Mouse (Mus musculus): Measurements from ENCODE around the gene Uroc1. TPM values are rescaled to one million over a fixed set of nuclear protein-coding genes. Genes with fewer than 3 reads are reported as not detected.

The Uroc1 gene
- polyA plus RNA-seq, 1 experiment = not detected

- no peak overlapping the region for H3K27ac ChIP-seq (ENCODE audit: insufficient read depth, low read depth, low read length)
- no peak for TF ChIP-seq CTCF (IDR thresholded peaks at IDR 0.05; ENCODE audit: low read depth, low read length)
- TF ChIP-seq POLR2A (IDR thresholded peaks at IDR 0.05; ENCODE audit: borderline replicate concordance, low read depth, low read length) = no peak
- no peaks in the 10 kb centered on the region for H3K4me1 ChIP-seq (ENCODE audit: control insufficient read depth, insufficient read depth, low read length)
- H3K4me3 ChIP-seq (ENCODE audit: insufficient read depth, low read length) = no peak overlapping the region
These were observed 13.5 kb upstream of the Uroc1 start for GRCm38 (mm10) chr6:90319475-90320191.

- Histone ChIP-seq H3K27ac (ENCODE audit: insufficient read depth, low read depth, low read length) (no peak overlapping the region), H3K4me1 (ENCODE audit: control insufficient read depth, insufficient read depth, low read length) (no peaks in the 10 kb centered on the region), H3K4me3 (ENCODE audit: insufficient read depth, low read length) (no peak overlapping the region)
- no peak for TF ChIP-seq CTCF (IDR thresholded peaks at IDR 0.05; ENCODE audit: low read depth, low read length)
- no peak for TF ChIP-seq POLR2A (IDR thresholded peaks at IDR 0.05; ENCODE audit: borderline replicate concordance, low read depth, low read length)
These were observed 12.7 kb upstream of the Uroc1 start for GRCm38 (mm10) chr6:90320429-90320828.

- H3K27ac ChIP-seq (ENCODE audit: insufficient read depth, low read depth, low read length) = no peak overlapping the region
- H3K4me3 ChIP-seq (ENCODE audit: insufficient read depth, low read length) = no peak overlapping the region
- no peak for TF ChIP-seq CTCF (IDR thresholded peaks at IDR 0.05; ENCODE audit: low read depth, low read length)
- TF ChIP-seq POLR2A (IDR thresholded peaks at IDR 0.05; ENCODE audit: borderline replicate concordance, low read depth, low read length) = no peak
- no peaks in the 10 kb centered on the region for H3K4me1 ChIP-seq (ENCODE audit: control insufficient read depth, insufficient read depth, low read length)
These were observed 11.3 kb upstream of the Uroc1 start for GRCm38 (mm10) chr6:90321811-90322210.

- Histone ChIP-seq H3K4me1 (ENCODE audit: control insufficient read depth, insufficient read depth, low read length) (no peaks in the 10 kb centered on the region), H3K27ac (ENCODE audit: insufficient read depth, low read depth, low read length) (no peak overlapping the region), H3K4me3 (ENCODE audit: insufficient read depth, low read length) (no peak overlapping the region)
- TF ChIP-seq POLR2A (IDR thresholded peaks at IDR 0.05; ENCODE audit: borderline replicate concordance, low read depth, low read length) = no peak
These were observed 9.1 kb upstream of the Uroc1 start for GRCm38 (mm10) chr6:90324026-90324425.

GRCm38 (mm10) chr6:90324463-90324862 lies 8.6 kb upstream of the Uroc1 start:
- Histone ChIP-seq H3K4me3 (ENCODE audit: insufficient read depth, low read length) (peak overlapping the region; percentile 40), H3K4me1 (ENCODE audit: control insufficient read depth, insufficient read depth, low read length) (no peaks in the 10 kb centered on the region), H3K27ac (ENCODE audit: insufficient read depth, low read depth, low read length) (no peak overlapping the region)
- TF ChIP-seq POLR2A (IDR thresholded peaks at IDR 0.05; ENCODE audit: borderline replicate concordance, low read depth, low read length) (no peak), CTCF (IDR thresholded peaks at IDR 0.05; ENCODE audit: low read depth, low read length) (no peak)

- TF ChIP-seq POLR2A (IDR thresholded peaks at IDR 0.05; ENCODE audit: borderline replicate concordance, low read depth, low read length) (no peak), CTCF (IDR thresholded peaks at IDR 0.05; ENCODE audit: low read depth, low read length) (no peak)
- H3K4me3 ChIP-seq (ENCODE audit: insufficient read depth, low read length) = peak within 1 kb of the TSS; percentile 40
- H3K4me1 ChIP-seq (ENCODE audit: control insufficient read depth, insufficient read depth, low read length) = no peaks in the 10 kb centered on the region
- no peak within 1 kb of the TSS for H3K27ac ChIP-seq (ENCODE audit: insufficient read depth, low read depth, low read length)
These were observed 8.1 kb upstream of the Uroc1 start, which contains the start of gene Chst13 for GRCm38 (mm10) chr6:90324991-90325390. Chst13 (minus strand) TSS chr6:90325185.

GRCm38 (mm10) chr6:90327670-90328069 lies 5.4 kb upstream of the Uroc1 start:
- Histone ChIP-seq H3K27ac (ENCODE audit: insufficient read depth, low read depth, low read length) (no peak overlapping the region), H3K4me1 (ENCODE audit: control insufficient read depth, insufficient read depth, low read length) (no peaks in the 10 kb centered on the region), H3K4me3 (ENCODE audit: insufficient read depth, low read length) (no peak overlapping the region)
- no peak for TF ChIP-seq POLR2A (IDR thresholded peaks at IDR 0.05; ENCODE audit: borderline replicate concordance, low read depth, low read length)
- TF ChIP-seq CTCF (IDR thresholded peaks at IDR 0.05; ENCODE audit: low read depth, low read length) = no peak

GRCm38 (mm10) chr6:90329953-90330352 lies 3.1 kb upstream of the Uroc1 start:
- Histone ChIP-seq H3K4me1 (ENCODE audit: control insufficient read depth, insufficient read depth, low read length) (no peaks in the 10 kb centered on the region), H3K27ac (ENCODE audit: insufficient read depth, low read depth, low read length) (no peak overlapping the region), H3K4me3 (ENCODE audit: insufficient read depth, low read length) (no peak overlapping the region)
- no peak for TF ChIP-seq POLR2A (IDR thresholded peaks at IDR 0.05; ENCODE audit: borderline replicate concordance, low read depth, low read length)
- TF ChIP-seq CTCF (IDR thresholded peaks at IDR 0.05; ENCODE audit: low read depth, low read length) = no peak

GRCm38 (mm10) chr6:90334244-90334643 lies 1.2 kb downstream of the Uroc1 start:
- Histone ChIP-seq H3K4me1 (ENCODE audit: control insufficient read depth, insufficient read depth, low read length) (no peaks in the 10 kb centered on the region), H3K4me3 (ENCODE audit: insufficient read depth, low read length) (no peak overlapping the region), H3K27ac (ENCODE audit: insufficient read depth, low read depth, low read length) (no peak overlapping the region)
- TF ChIP-seq CTCF (IDR thresholded peaks at IDR 0.05; ENCODE audit: low read depth, low read length) = no peak
- no peak for TF ChIP-seq POLR2A (IDR thresholded peaks at IDR 0.05; ENCODE audit: borderline replicate concordance, low read depth, low read length)

- no peaks in the 10 kb centered on the region for H3K4me1 ChIP-seq (ENCODE audit: control insufficient read depth, insufficient read depth, low read length)
- no peak overlapping the region for H3K4me3 ChIP-seq (ENCODE audit: insufficient read depth, low read length)
- TF ChIP-seq CTCF (IDR thresholded peaks at IDR 0.05; ENCODE audit: low read depth, low read length) (no peak), POLR2A (IDR thresholded peaks at IDR 0.05; ENCODE audit: borderline replicate concordance, low read depth, low read length) (no peak)
- no peak overlapping the region for H3K27ac ChIP-seq (ENCODE audit: insufficient read depth, low read depth, low read length)
These were observed 9.3 kb downstream of the Uroc1 start for GRCm38 (mm10) chr6:90342343-90342742.

Data from bone marrow macrophage, adult 2 months (primary cell).